Mouse (Mus musculus) forebrain, embryonic 13.5 days (tissue): ENCODE results near the gene Tmem219. TPM values are rescaled to one million over a fixed set of nuclear protein-coding genes. Genes with fewer than 3 reads are reported as not detected.

Experiments used
- ATAC-seq: fragments of 200-750 bp; cut with Nextera tagmentation; 2 replicates; pipeline ENCODE4 v1.8.0; 2017
- H3K27ac ChIP-seq: fragments of 300-500 bp; sonication (generic); 2 replicates; pipeline ENCODE4 v1.5.1; 2015; ENCODE audit warnings: inconsistent platforms, mild to moderate bottlenecking, moderate library complexity
- H3K27me3 ChIP-seq: fragments of 300-500 bp; sonication (generic); 2 replicates; pipeline ENCODE4 v1.6.1; 2015; ENCODE audit warnings: mild to moderate bottlenecking, inconsistent platforms
- H3K36me3 ChIP-seq: fragments of 300-500 bp; sonication (generic); 2 replicates; pipeline ENCODE4 v1.6.1; 2015; ENCODE audit warnings: mild to moderate bottlenecking, inconsistent platforms; ENCODE audit not compliant: poor library complexity, severe bottlenecking
- H3K4me1 ChIP-seq: fragments of 300-500 bp; sonication (generic); 2 replicates; pipeline ENCODE4 v1.6.1; 2015; ENCODE audit warnings: inconsistent platforms
- H3K4me2 ChIP-seq: fragments of 300-500 bp; sonication (generic); 2 replicates; pipeline ENCODE4 v1.6.1; 2015; ENCODE audit warnings: inconsistent platforms, mild to moderate bottlenecking, moderate library complexity
- H3K4me3 ChIP-seq: fragments of 300-500 bp; sonication (generic); 2 replicates; pipeline ENCODE4 v1.5.1; 2015; ENCODE audit warnings: mild to moderate bottlenecking, inconsistent platforms
- H3K9ac ChIP-seq: fragments of 300-500 bp; sonication (generic); 2 replicates; pipeline ENCODE4 v1.6.1; 2015; ENCODE audit warnings: mild to moderate bottlenecking, inconsistent platforms
- H3K9me3 ChIP-seq: fragments of 300-500 bp; sonication (generic); replicated peaks from 2 replicates; pipeline ENCODE4 v1.6.1; 2016; ENCODE audit warnings: inconsistent platforms
- WGBS: fragments of 180-500 bp; shearing (Covaris S2); methylation state at CpG from one replicate; pipeline ENCODE4 v1.1.7; 2015; 5-methylcytosine and 5-hydroxymethylcytosine counted together
- polyA plus RNA-seq: library from polyadenylated mRNA; unstranded; fragments of >200 nt; fragmentation: Nextera tagmentation; extraction: Ambion mirVana; gene quantifications from 2 replicates; pipeline ENCODE4 v1.2.1, GENCODE M21; 2015

Tmem219 gene
- polyA plus RNA-seq, 1 experiment from 2014 or later = 30.5 TPM

DNA sequence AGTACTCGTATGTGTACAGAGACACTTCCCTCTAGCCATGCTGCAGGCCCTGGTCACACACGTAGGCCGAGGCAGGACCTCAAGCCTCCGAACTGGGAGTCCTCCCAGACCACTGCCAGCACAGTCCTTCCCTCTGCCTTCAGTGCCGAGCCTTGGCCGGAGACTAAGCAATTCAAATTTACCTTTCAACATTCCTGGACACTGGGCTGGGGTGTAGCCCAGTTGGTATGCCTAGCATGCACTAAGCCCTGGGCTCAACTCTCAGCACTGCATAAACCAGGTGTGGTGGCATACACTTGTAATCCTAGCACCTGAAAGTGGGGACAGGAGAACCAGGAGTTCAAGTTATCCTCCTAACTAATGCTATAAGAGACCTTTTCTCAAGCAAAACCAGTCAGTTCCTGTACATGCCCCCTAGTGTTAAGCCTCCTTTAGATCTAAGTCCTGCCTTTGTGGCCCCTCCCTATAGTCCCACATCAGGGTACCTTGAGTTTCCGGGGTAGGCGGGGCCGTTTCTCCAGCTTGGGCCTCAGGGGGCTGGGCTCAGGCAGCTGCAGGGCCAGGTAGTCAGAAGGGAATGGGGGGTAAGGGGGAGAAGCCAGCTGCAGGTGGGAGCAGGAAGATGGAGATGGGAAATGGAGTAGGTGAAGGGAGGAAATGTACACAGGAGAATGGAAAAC, 65.8 kb downstream of the Tmem219 start:
- no peak for ATAC-seq
- Histone ChIP-seq H3K4me1 (peaks cover 13% of the 10 kb centered on the region), H3K9me3 (no peaks in the 10 kb centered on the region), H3K36me3 (peaks cover 79% of the 10 kb centered on the region), H3K4me2 (no peak overlapping the region), H3K27ac (no peak overlapping the region), H3K9ac (no peak overlapping the region), H3K4me3 (no peak overlapping the region), H3K27me3 (no peaks in the 10 kb centered on the region)
- 75% methylated on average over 9 of the region's 9 CpGs for WGBS

DNA sequence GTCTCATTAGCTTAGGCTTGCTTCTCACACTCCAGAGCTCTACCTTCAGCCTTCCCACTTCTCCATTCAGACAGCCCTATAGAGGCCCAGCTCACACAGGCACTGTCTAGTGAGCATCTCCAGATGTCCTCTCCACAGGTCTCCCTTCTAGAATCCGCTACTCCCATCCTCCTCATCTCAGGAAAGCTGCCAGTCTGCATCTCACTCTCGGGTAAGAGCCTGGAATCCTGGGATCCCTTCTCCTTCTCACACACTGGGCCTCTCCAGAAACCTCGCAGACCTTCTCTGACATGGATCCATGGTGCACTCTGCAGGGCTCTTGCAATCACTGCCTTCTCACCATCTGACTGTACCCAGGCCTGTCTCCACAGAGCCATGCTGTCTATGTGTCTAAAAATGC, 67.1 kb downstream of the Tmem219 start:
- no peak for ATAC-seq
- no peak overlapping the region for H3K9ac ChIP-seq

DNA sequence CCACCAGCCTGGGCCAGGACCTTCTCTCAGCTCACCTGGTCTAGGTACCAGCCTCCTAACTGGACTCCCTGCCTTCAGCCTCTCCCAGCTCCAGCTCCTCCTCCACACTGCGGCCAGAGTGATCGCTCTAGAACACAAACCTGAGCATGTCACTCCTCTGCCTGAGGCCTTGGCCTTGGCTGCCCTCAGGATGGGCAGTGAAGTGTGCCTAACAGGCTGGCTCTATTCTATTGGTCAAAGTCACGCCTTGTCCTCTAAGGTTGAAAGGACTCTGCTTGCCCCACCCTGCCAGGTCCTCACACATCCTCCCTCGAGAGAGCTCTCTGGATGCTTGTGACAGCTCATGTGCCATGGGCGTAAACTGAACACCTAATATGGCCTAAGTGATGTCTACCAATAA, 69.3 kb downstream of the Tmem219 start:
- 84% methylated on average over 5 of the region's 5 CpGs for whole genome bisulfite sequencing
- H3K36me3 ChIP-seq = peaks cover 67% of the 10 kb centered on the region
- no peak overlapping the region for H3K4me2 ChIP-seq
- H3K9me3 ChIP-seq = no peaks in the 10 kb centered on the region
- H3K27me3 ChIP-seq = peaks cover 15% of the 10 kb centered on the region
- peaks cover 10% of the 10 kb centered on the region for H3K4me1 ChIP-seq
- no peak overlapping the region for H3K9ac ChIP-seq
- no peak for ATAC-seq
- H3K27ac ChIP-seq = no peak overlapping the region
- no peak overlapping the region for H3K4me3 ChIP-seq

More for the DNA sequence above, 67.1 kb downstream of the Tmem219 start:
- Histone ChIP-seq H3K4me1 (peaks cover 5% of the 10 kb centered on the region), H3K36me3 (peaks cover 82% of the 10 kb centered on the region), H3K4me2 (no peak overlapping the region), H3K27me3 (no peaks in the 10 kb centered on the region), H3K27ac (no peak overlapping the region), H3K4me3 (no peak overlapping the region), H3K9me3 (no peaks in the 10 kb centered on the region)
- 72% methylated on average over 3 of the region's 3 CpGs for WGBS

DNA sequence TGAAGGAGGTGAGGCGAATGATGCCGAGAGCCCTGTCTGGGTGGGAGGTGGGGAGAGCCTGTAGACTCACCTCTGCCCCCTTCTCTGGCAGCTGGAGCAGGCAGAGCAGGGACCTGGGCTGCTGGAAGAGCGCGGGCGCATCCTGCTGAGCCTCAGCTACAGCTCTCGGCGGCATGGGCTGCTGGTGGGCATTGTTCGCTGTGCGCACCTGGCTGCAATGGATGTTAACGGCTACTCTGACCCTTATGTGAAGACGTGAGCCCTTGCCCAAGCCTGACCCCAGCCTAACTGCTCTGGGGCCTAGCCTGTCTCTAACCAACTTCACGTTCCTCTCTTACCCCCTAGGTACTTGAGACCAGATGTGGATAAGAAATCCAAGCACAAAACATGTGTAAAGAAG, 71.5 kb downstream of the Tmem219 start:
- WGBS = 32% methylated on average over 12 of the region's 12 CpGs
- H3K4me2 ChIP-seq = no peak overlapping the region
- H3K9me3 ChIP-seq = no peaks in the 10 kb centered on the region
- ATAC-seq = no peak
- H3K4me3 ChIP-seq = no peak overlapping the region
- peaks cover 44% of the 10 kb centered on the region for H3K36me3 ChIP-seq
- H3K27ac ChIP-seq = no peak overlapping the region
- peaks cover 17% of the 10 kb centered on the region for H3K27me3 ChIP-seq
- H3K4me1 ChIP-seq = peaks cover 24% of the 10 kb centered on the region
- peak overlapping the region; percentile 36; the same call in 1 of the 2 replicates for H3K9ac ChIP-seq

DNA sequence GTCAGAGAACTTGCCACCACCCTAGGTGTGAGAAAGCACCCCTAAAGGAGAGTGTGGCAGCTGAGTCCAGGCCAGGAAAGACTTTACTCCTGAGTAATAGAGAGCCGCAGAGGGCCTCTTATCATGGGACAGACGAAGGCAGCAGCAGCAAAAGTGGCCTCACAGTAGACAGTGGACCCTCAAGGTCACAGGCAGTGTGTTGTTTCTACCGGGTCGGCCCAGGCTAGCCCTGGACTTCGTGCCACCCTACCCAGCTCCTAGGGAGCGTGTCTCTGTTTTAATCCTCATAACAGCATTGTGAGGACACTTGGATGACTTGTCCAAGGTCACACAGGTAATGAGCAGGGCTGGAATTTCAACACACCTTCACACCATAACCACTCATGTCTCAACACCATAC, 72.6 kb downstream of the Tmem219 start:
- Histone ChIP-seq H3K27me3 (peaks cover 17% of the 10 kb centered on the region), H3K36me3 (peaks cover 34% of the 10 kb centered on the region), H3K4me1 (peaks cover 21% of the 10 kb centered on the region), H3K4me3 (no peak overlapping the region), H3K27ac (no peak overlapping the region), H3K9me3 (no peaks in the 10 kb centered on the region), H3K9ac (no peak overlapping the region), H3K4me2 (no peak overlapping the region)
- 84% methylated on average over 6 of the region's 6 CpGs for WGBS
- ATAC-seq = no peak

DNA sequence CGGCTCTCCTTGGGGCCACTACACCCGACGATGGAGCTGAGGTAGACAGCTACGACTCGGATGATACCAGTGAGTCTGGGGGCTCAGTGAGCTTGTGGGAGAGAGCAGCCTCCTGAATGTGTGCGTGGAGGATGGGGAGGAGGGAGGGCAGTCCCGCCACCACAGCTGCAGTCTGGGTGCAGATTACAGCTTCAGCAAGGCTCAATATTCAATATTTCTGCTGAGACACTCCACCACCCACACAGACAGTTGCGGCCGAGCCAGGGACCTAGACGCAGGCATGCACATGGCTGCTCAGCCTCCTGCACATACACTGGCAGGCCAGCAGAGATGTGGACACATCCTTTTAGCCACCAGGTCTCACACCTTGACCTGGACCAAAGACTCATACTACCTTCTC, 73.9 kb downstream of the Tmem219 start:
- H3K27me3 ChIP-seq = peaks cover 17% of the 10 kb centered on the region

DNA sequence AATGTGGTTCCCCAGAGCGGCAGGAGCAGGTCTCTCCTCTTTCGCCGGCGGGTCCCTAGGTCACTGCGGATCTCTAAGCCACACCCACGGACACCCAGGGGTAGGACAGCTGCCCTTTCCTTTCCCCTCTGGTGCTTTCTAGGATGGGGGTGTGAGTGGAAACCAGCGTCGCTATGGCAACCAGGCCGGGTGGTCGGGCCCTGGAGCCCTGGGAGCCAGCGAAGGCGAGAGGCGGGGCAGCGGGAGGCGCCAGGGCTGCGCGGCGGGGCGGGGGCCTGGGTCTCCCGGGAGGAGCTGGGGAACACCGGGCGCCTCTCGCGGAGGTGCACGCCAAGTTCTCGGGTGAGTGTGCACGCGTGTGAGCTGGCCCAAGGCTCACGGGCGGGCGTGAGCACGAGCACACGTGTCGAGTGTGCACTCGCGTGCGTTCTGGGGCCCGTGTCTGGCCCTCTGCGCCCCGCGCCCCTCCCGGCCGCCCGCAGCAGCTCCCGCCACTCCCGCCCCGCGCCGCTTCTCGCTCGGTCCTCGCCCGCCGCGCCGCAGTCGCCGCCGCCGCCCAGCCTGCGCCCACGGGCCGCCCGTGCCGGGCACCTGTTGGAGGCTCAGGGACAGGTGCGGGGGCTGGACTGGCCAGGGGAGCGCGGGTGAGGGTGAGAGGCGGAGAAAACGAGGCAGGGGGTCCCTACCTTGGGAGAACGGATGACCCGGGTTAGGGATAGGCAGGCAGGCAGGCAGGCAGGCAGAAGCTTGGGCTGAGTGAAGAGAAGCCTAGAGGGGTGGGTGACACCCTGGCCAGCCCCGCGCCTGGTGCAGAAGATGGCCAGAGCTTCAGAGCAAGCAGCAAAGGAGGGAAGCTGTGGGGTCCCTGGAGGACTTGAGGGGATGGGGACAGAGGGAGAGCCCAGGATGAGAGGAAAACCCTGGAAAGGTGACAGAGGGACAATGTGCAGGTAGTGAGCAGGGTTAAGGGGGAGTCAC, 75.0 kb downstream of the Tmem219 start:
- Histone ChIP-seq H3K9ac (peak overlapping the region; percentile 75), H3K27ac (no peak overlapping the region), H3K9me3 (no peaks in the 10 kb centered on the region), H3K4me2 (peak overlapping the region; percentile 100), H3K36me3 (peaks cover 11% of the 10 kb centered on the region), H3K27me3 (peaks cover 17% of the 10 kb centered on the region), H3K4me1 (peaks cover 21% of the 10 kb centered on the region), H3K4me3 (peak overlapping the region; percentile 58)
- ATAC-seq = peak; percentile 52
- under 1% methylated on average over 60 of the region's 74 CpGs for WGBS

More for the DNA sequence above, 73.9 kb downstream of the Tmem219 start:
- Histone ChIP-seq H3K27ac (no peak overlapping the region), H3K9me3 (no peaks in the 10 kb centered on the region), H3K9ac (peak overlapping the region; percentile 75), H3K4me1 (peaks cover 21% of the 10 kb centered on the region), H3K4me3 (peak overlapping the region; percentile 58), H3K36me3 (peaks cover 22% of the 10 kb centered on the region), H3K4me2 (peak overlapping the region; percentile 100)
- 0 out of 2 replicates have a peak, but pooled peaks have one; percentile 9 for ATAC-seq
- WGBS = 23% methylated on average over 10 of the region's 10 CpGs

DNA sequence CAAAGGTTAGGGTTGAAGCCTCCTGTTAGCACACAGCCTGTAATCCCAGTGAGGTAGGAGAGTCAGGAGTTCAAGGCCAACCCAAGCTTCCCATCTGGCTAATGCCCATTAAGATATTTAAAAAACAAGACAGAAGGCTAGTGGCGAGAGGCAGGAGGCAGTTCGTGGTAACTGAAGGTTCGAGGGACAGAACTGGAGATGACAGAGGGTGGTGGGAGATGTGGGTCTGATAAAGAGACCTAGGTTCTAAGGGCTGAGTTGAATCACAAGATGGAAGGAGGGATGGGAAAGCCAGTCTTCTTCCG, 75.6 kb downstream of the Tmem219 start, which contains the start of gene Doc2a:
Gene Doc2a, plus strand, starts transcription at position 301 of the 305 bp plus-strand sequence.
- peak within 1 kb of the TSS; percentile 75 for H3K9ac ChIP-seq
- 25% methylated on average over 4 of the region's 4 CpGs for WGBS
- peaks cover 17% of the 10 kb centered on the region for H3K27me3 ChIP-seq
- H3K4me3 ChIP-seq = peak within 1 kb of the TSS; percentile 58
- peak within 1 kb of the TSS; percentile 100 for H3K4me2 ChIP-seq
- H3K36me3 ChIP-seq = peaks cover 5% of the 10 kb centered on the region
- H3K9me3 ChIP-seq = no peaks in the 10 kb centered on the region
- H3K4me1 ChIP-seq = peaks cover 21% of the 10 kb centered on the region
- no peak for ATAC-seq
- no peak within 1 kb of the TSS for H3K27ac ChIP-seq

DNA sequence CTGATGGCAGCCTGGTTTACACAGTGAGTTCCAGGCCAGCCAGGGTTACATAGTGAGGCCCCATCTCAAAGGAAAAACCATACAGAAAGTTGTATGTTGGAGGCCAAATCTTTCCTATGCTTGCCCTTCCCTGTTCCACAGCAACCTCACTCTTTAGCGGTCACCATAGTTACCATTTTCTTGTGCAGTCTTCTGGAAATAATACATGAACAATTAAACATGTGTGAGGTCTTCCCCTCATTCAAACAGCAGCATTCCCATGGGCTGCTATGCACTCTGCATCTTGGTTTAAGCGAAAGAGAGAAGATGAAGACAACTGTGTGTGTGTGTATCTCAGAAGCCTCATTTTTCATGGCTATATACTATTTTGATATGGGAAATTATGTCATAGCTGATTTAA, 77.2 kb downstream of the Tmem219 start:
- H3K36me3 ChIP-seq = no peaks in the 10 kb centered on the region
- no peak overlapping the region for H3K4me3 ChIP-seq
- no peak for ATAC-seq
- H3K27me3 ChIP-seq = peaks cover 17% of the 10 kb centered on the region
- peaks cover 21% of the 10 kb centered on the region for H3K4me1 ChIP-seq
- no peak overlapping the region for H3K27ac ChIP-seq
- WGBS = 16% methylated on average over 2 of the region's 2 CpGs
- H3K9ac ChIP-seq = no peak overlapping the region
- no peak overlapping the region for H3K4me2 ChIP-seq
- no peaks in the 10 kb centered on the region for H3K9me3 ChIP-seq

DNA sequence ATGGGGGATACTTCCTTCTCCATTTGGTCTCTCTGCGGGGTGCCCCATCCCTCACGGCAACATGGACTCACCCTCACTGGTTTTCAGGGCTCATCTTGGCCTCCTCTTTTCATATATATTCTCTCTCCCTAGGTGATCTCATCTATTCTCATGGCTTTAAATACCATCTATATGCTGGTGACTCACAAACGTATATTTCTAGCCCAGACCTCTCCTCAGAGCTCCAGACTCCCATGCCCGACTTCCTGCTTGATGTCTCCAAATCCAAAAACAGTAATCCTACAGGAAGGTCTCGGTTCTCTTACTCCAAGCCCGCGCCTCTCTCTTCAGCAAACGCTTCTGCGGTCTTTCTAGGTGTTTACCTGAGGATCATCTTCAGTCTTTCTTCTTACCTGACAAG, 79.4 kb downstream of the Tmem219 start:
- no peaks in the 10 kb centered on the region for H3K9me3 ChIP-seq
- peaks cover under 1% of the 10 kb centered on the region for H3K27me3 ChIP-seq
- no peaks in the 10 kb centered on the region for H3K36me3 ChIP-seq
- no peak overlapping the region for H3K9ac ChIP-seq
- 84% methylated on average over 9 of the region's 9 CpGs for WGBS
- no peak overlapping the region for H3K4me2 ChIP-seq
- no peak overlapping the region for H3K4me3 ChIP-seq
- H3K4me1 ChIP-seq = peaks cover 12% of the 10 kb centered on the region
- H3K27ac ChIP-seq = no peak overlapping the region
- ATAC-seq = no peak
